Mouse (Mus musculus): ENCODE data around the gene Gpr137b. TPM values are rescaled to one million over a fixed set of nuclear protein-coding genes. Genes with fewer than 3 reads are reported as not detected.
"Not testable (repeated sequence)": the region's sequence is repeated elsewhere in the genome, so short reads cannot be mapped to it uniquely, and the experiment has no call there.

Gene Gpr137b
- polyA plus RNA-seq, 1 experiment = not detected

- H3K4me1 ChIP-seq (ENCODE audit: control insufficient read depth, insufficient read depth, low read length); H3K27ac ChIP-seq (ENCODE audit: insufficient read depth, low read depth, low read length); H3K4me3 ChIP-seq (ENCODE audit: insufficient read depth, low read depth, low read length): not testable (repeated sequence)
- 74% methylated on average over 5 of the region's 5 CpGs for WGBS
Observed at GRCm38 (mm10) chr13:13402818-13403217, 9.0 kb upstream of the Gpr137b start.

DNA sequence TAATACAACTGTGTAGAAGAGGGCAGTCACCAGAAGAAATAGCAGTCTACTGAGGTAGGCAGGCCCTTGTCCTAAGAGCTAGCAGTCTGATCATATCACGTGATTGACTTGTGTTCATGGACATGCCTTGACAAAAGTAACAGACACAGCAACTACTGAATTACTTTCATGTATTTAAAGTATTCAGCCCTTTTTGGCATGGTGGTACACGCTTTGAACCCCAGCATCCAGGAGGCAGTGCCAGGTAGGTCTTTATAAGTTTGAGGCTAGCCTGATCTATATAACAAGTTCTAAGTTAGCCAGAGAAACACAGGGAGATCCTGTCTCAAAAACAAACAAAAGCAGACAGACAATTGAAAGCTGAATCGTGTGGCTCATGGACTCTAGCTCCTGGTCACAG lies 7.0 kb upstream of the Gpr137b start:
- 81% methylated on average over 3 of the region's 3 CpGs for WGBS
- not testable (repeated sequence) for H3K4me1 ChIP-seq (ENCODE audit: control insufficient read depth, insufficient read depth, low read length); H3K4me3 ChIP-seq (ENCODE audit: insufficient read depth, low read depth, low read length); H3K27ac ChIP-seq (ENCODE audit: insufficient read depth, low read depth, low read length)

DNA sequence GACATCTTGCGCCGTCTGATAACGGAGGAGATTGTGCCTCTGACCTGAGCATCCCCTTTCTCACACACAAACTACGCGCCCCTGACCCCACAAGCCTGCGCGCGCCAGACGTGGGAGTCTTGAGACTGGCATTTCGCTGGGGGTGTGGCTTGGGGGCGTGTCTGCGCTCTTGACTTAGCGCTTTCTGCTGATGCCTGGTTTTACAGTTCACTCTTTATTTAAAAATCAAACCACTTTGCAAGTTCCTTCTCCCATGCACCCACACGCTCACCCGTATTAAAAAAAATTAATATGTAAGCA lies 232 bp upstream of the Gpr137b start:
- H3K4me3 ChIP-seq (ENCODE audit: insufficient read depth, low read depth, low read length) = peak overlapping the region; percentile 48
- H3K27ac ChIP-seq (ENCODE audit: insufficient read depth, low read depth, low read length); H3K4me1 ChIP-seq (ENCODE audit: control insufficient read depth, insufficient read depth, low read length): not testable (repeated sequence)
- 0% methylated on average over 15 of the region's 15 CpGs for WGBS

DNA sequence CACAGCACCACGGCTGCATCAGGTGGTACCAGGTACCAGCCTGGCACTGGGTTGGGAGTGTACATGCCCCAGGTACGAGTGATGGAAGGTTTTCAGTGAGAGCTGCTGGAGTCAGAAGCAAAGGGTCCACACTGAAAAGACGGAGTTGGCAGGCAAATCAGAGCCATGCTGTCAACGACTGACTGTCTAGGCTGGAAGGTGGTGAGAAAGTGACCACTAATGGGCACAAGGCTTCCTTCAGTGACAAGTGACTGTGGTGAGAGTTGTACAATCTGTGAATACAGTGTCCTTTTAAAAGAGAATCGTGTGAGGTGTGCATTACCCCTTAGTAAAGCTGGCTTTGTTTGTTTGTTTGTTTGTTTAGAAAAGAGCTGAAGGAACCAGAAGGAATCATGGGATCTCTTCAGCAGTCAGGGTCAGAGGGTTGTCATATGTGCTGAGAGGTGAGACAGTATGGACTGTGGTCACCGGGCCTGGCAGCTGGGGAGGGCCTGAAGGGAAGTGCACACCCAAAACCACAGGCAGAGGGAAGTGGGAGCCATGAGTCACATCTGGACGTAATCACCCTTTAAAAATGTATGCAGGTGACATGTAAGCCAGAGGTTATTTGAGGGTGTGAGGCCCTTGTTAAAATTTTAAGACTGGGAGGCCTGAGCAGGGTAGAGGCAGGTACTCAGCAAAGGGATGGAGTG lies 15.5 kb downstream of the Gpr137b start:
- not testable (repeated sequence) for H3K4me1 ChIP-seq (ENCODE audit: control insufficient read depth, insufficient read depth, low read length); H3K27ac ChIP-seq (ENCODE audit: insufficient read depth, low read depth, low read length); H3K4me3 ChIP-seq (ENCODE audit: insufficient read depth, low read depth, low read length)
- WGBS = 86% methylated on average over 1 of the region's 7 CpGs

DNA sequence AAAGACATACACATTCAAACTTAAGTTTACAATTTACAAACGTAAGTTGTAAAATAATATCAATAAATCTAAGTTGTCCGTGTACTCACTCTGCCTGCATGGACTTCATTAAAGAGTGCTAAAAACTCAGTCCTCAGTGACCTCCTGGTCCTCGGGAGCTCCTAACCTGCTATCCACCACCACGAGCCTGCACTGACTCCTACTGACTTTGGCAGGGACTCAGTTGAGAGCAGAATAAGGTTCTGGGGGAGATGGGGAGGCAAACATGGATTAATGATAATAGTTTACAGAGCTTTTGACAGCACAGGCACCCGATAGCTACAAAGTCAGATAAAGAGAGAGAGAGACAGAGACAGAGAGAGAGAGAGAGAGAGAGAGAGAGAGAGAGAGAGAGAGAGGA lies 16.6 kb downstream of the Gpr137b start:
- no peak overlapping the region for H3K27ac ChIP-seq (ENCODE audit: insufficient read depth, low read depth, low read length)
- H3K4me1 ChIP-seq (ENCODE audit: control insufficient read depth, insufficient read depth, low read length) = no peaks in the 10 kb centered on the region
- TF ChIP-seq CTCF (IDR thresholded peaks at IDR 0.05; ENCODE audit: insufficient read depth, low read depth, low read length) = no peak
- no peak for TF ChIP-seq POLR2A (IDR thresholded peaks at IDR 0.05; ENCODE audit: insufficient read depth, low read depth, low read length)
- no peak overlapping the region for H3K4me3 ChIP-seq (ENCODE audit: insufficient read depth, low read depth, low read length)
- 87% methylated on average over 5 of the region's 5 CpGs for WGBS

DNA sequence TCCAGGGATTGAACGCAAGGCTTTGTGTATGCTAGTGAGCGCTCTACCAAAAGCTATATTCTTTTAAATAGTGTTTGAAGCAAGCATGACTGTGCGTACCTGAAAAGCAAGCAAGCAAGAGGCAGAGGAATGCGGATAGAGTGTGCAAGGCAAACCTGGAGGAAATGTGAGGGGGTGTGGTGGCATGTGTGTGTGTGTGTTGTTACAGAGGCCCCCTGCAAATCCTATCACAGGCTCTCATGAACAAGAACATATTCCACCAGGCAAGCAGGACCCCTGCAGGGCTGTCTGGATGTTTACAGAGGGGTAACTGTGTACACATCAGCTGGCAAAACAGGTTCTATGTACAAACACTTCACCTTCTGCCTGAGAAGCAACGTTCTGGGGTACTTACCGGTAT lies 19.8 kb downstream of the Gpr137b start:
- 95% methylated on average over 6 of the region's 6 CpGs for WGBS
- not testable (repeated sequence) for H3K4me1 ChIP-seq (ENCODE audit: control insufficient read depth, insufficient read depth, low read length); H3K27ac ChIP-seq (ENCODE audit: insufficient read depth, low read depth, low read length); H3K4me3 ChIP-seq (ENCODE audit: insufficient read depth, low read depth, low read length)

- H3K27ac ChIP-seq (ENCODE audit: insufficient read depth, low read depth, low read length); H3K4me1 ChIP-seq (ENCODE audit: control insufficient read depth, insufficient read depth, low read length); H3K4me3 ChIP-seq (ENCODE audit: insufficient read depth, low read depth, low read length): not testable (repeated sequence)
- 95% methylated on average over 7 of the region's 7 CpGs for WGBS
Observed at GRCm38 (mm10) chr13:13371436-13371835, 22.4 kb downstream of the Gpr137b start.

- H3K27ac ChIP-seq (ENCODE audit: insufficient read depth, low read depth, low read length); H3K4me1 ChIP-seq (ENCODE audit: control insufficient read depth, insufficient read depth, low read length); H3K4me3 ChIP-seq (ENCODE audit: insufficient read depth, low read depth, low read length): not testable (repeated sequence)
- 91% methylated on average over 2 of the region's 2 CpGs for WGBS
Observed at GRCm38 (mm10) chr13:13366371-13366770, 27.4 kb downstream of the Gpr137b start.

GRCm38 (mm10) chr13:13363536-13363935 lies 30.3 kb downstream of the Gpr137b start:
- not testable (repeated sequence) for H3K27ac ChIP-seq (ENCODE audit: insufficient read depth, low read depth, low read length); H3K4me1 ChIP-seq (ENCODE audit: control insufficient read depth, insufficient read depth, low read length); H3K4me3 ChIP-seq (ENCODE audit: insufficient read depth, low read depth, low read length)
- 96% methylated on average over 7 of the region's 7 CpGs for WGBS

- WGBS = 93% methylated on average over 6 of the region's 6 CpGs
- not testable (repeated sequence) for H3K4me1 ChIP-seq (ENCODE audit: control insufficient read depth, insufficient read depth, low read length); H3K4me3 ChIP-seq (ENCODE audit: insufficient read depth, low read depth, low read length); H3K27ac ChIP-seq (ENCODE audit: insufficient read depth, low read depth, low read length)
Observed at GRCm38 (mm10) chr13:13362261-13362660, 31.6 kb downstream of the Gpr137b start.

GRCm38 (mm10) chr13:13360045-13360444 lies 33.8 kb downstream of the Gpr137b start:
- 90% methylated on average over 4 of the region's 4 CpGs for WGBS
- not testable (repeated sequence) for H3K4me1 ChIP-seq (ENCODE audit: control insufficient read depth, insufficient read depth, low read length); H3K27ac ChIP-seq (ENCODE audit: insufficient read depth, low read depth, low read length); H3K4me3 ChIP-seq (ENCODE audit: insufficient read depth, low read depth, low read length)

DNA sequence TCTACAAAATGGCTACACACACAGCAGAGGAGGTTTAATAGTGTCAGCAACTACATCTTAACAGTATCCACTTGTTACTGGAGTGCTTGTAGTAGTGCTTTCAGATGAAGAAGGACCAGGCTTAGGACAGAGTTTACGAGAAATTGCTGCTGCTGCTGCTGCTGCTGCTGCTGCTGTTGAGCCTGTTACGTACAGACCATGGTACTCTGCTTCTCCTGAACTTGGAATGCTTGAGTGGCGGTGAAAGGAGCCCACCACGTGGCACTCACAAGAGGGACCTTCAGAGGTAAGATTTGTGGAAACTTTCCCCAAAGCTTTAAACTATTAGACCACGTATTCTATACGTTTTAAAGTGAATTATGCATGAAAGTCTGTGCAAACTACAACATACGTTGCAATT lies 35.2 kb downstream of the Gpr137b start:
- not testable (repeated sequence) for H3K4me3 ChIP-seq (ENCODE audit: insufficient read depth, low read depth, low read length); H3K27ac ChIP-seq (ENCODE audit: insufficient read depth, low read depth, low read length); H3K4me1 ChIP-seq (ENCODE audit: control insufficient read depth, insufficient read depth, low read length)
- WGBS = 88% methylated on average over 7 of the region's 7 CpGs

DNA sequence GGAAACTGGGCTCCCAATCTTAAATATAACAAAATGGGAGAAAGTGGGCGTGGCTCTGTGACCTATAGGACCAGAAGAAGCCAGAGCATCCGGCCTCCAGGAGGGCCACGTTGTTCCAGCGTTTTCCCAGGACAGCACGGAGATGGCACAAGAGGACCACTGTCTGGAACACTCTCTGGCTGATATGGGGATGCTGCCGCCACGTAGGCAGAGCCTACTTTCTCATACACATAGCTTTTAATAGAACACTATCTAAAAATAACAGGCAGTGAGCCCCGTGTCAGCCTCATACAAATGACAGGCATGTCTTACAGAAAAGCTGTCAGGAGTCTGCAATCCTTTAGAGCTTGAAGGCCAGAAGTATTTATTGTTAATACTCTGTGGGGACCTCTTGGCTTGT lies 35.7 kb downstream of the Gpr137b start:
- WGBS = 88% methylated on average over 8 of the region's 8 CpGs
- not testable (repeated sequence) for H3K4me1 ChIP-seq (ENCODE audit: control insufficient read depth, insufficient read depth, low read length); H3K4me3 ChIP-seq (ENCODE audit: insufficient read depth, low read depth, low read length); H3K27ac ChIP-seq (ENCODE audit: insufficient read depth, low read depth, low read length)

GRCm38 (mm10) chr13:13352113-13352512 lies 41.7 kb downstream of the Gpr137b start:
- not testable (repeated sequence) for H3K4me3 ChIP-seq (ENCODE audit: insufficient read depth, low read depth, low read length); H3K4me1 ChIP-seq (ENCODE audit: control insufficient read depth, insufficient read depth, low read length); H3K27ac ChIP-seq (ENCODE audit: insufficient read depth, low read depth, low read length)
- 79% methylated on average over 4 of the region's 4 CpGs for WGBS

- WGBS = 48% methylated on average over 7 of the region's 7 CpGs
- not testable (repeated sequence) for H3K27ac ChIP-seq (ENCODE audit: insufficient read depth, low read depth, low read length); H3K4me3 ChIP-seq (ENCODE audit: insufficient read depth, low read depth, low read length); H3K4me1 ChIP-seq (ENCODE audit: control insufficient read depth, insufficient read depth, low read length)
Observed at GRCm38 (mm10) chr13:13350681-13351080, 43.1 kb downstream of the Gpr137b start.

Data from olfactory bulb, adult 2 months (tissue).